Mouse (Mus musculus): ENCODE measurements at regions not wholly inside any gene's neighbourhood (a gene's known extent, or its start where the extent isn't known, plus 50 kb on each side); places are given as distances from the start of the nearest gene placed in this dataset.
A peak's percentile ranks its signal among the peaks of the same experiment; 100 is the strongest.

- Histone ChIP-seq H3K4me3 (replicated peaks; ENCODE audit: low read length) (no peak overlapping the region), H3K4me2 (ENCODE audit: low read length) (no peak overlapping the region), H3K4me1 (replicated peaks; ENCODE audit: control insufficient read depth, insufficient read depth, low read length) (no peaks in the 10 kb centered on the region; the same call in 1 of the 2 replicates), H3K36me3 (ENCODE audit: control insufficient read depth, insufficient read depth) (no peaks in the 10 kb centered on the region), H3K27me3 (replicated peaks; ENCODE audit: control insufficient read depth, insufficient read depth, low read length) (no peaks in the 10 kb centered on the region), H3K9me3 (ENCODE audit: control insufficient read depth, low read length) (no peaks in the 10 kb centered on the region), H3K9ac (replicated peaks; ENCODE audit: low read depth, low read length) (no peak overlapping the region), H3K27ac (ENCODE audit: low read length) (no peak overlapping the region)
- no peak for ATAC-seq
- 89% methylated on average over 6 of the region's 6 CpGs for WGBS
Observed at GRCm38 (mm10) chr13:57365096-57365495, 469.3 kb upstream of the Trpc7 start.

- Histone ChIP-seq H3K36me3 (ENCODE audit: control insufficient read depth, insufficient read depth) (no peaks in the 10 kb centered on the region), H3K27me3 (replicated peaks; ENCODE audit: control insufficient read depth, insufficient read depth, low read length) (no peaks in the 10 kb centered on the region), H3K9ac (replicated peaks; ENCODE audit: low read depth, low read length) (no peak overlapping the region), H3K9me3 (ENCODE audit: control insufficient read depth, low read length) (no peaks in the 10 kb centered on the region), H3K4me2 (ENCODE audit: low read length) (no peak overlapping the region), H3K4me3 (replicated peaks; ENCODE audit: low read length) (no peak overlapping the region), H3K27ac (ENCODE audit: low read length) (no peak overlapping the region), H3K4me1 (replicated peaks; ENCODE audit: control insufficient read depth, insufficient read depth, low read length) (no peaks in the 10 kb centered on the region; the same call in 1 of the 2 replicates)
- WGBS: 92% methylated on average over 2 of the region's 2 CpGs
- ATAC-seq: no peak
Observed at GRCm38 (mm10) chr13:57364396-57364795, 468.6 kb upstream of the Trpc7 start.

- no peak overlapping the region for H3K9ac ChIP-seq (replicated peaks; ENCODE audit: low read depth, low read length)
- no peak overlapping the region for H3K4me2 ChIP-seq (ENCODE audit: low read length)
- H3K4me1 ChIP-seq (replicated peaks; ENCODE audit: control insufficient read depth, insufficient read depth, low read length): no peaks in the 10 kb centered on the region; the same call in 1 of the 2 replicates
- H3K36me3 ChIP-seq (ENCODE audit: control insufficient read depth, insufficient read depth): no peaks in the 10 kb centered on the region
- 4% methylated on average over 6 of the region's 6 CpGs for WGBS
- no peak overlapping the region for H3K27ac ChIP-seq (ENCODE audit: low read length)
- no peak for ATAC-seq
- H3K4me3 ChIP-seq (replicated peaks; ENCODE audit: low read length): no peak overlapping the region
- H3K27me3 ChIP-seq (replicated peaks; ENCODE audit: control insufficient read depth, insufficient read depth, low read length): no peaks in the 10 kb centered on the region
- no peaks in the 10 kb centered on the region for H3K9me3 ChIP-seq (ENCODE audit: control insufficient read depth, low read length)
Observed at GRCm38 (mm10) chr13:57362563-57362962, 466.8 kb upstream of the Trpc7 start.

GRCm38 (mm10) chr13:57361286-57361685 is 465.5 kb upstream of the Trpc7 start:
- Histone ChIP-seq H3K4me3 (replicated peaks; ENCODE audit: low read length) (no peak overlapping the region), H3K9me3 (ENCODE audit: control insufficient read depth, low read length) (no peaks in the 10 kb centered on the region), H3K9ac (replicated peaks; ENCODE audit: low read depth, low read length) (no peak overlapping the region), H3K27me3 (replicated peaks; ENCODE audit: control insufficient read depth, insufficient read depth, low read length) (no peaks in the 10 kb centered on the region), H3K36me3 (ENCODE audit: control insufficient read depth, insufficient read depth) (no peaks in the 10 kb centered on the region), H3K4me1 (replicated peaks; ENCODE audit: control insufficient read depth, insufficient read depth, low read length) (no peaks in the 10 kb centered on the region; the same call in 1 of the 2 replicates), H3K4me2 (ENCODE audit: low read length) (no peak overlapping the region), H3K27ac (ENCODE audit: low read length) (no peak overlapping the region)
- 89% methylated on average over 7 of the region's 7 CpGs for WGBS
- ATAC-seq: no peak

- H3K4me1 ChIP-seq (replicated peaks; ENCODE audit: control insufficient read depth, insufficient read depth, low read length): peaks cover 10% of the 10 kb centered on the region
- no peak overlapping the region for H3K4me3 ChIP-seq (replicated peaks; ENCODE audit: low read length)
- no peaks in the 10 kb centered on the region for H3K36me3 ChIP-seq (ENCODE audit: control insufficient read depth, insufficient read depth)
- no peak overlapping the region for H3K4me2 ChIP-seq (ENCODE audit: low read length)
- ATAC-seq: no peak
- 67% methylated on average over 7 of the region's 7 CpGs for WGBS
- H3K27me3 ChIP-seq (replicated peaks; ENCODE audit: control insufficient read depth, insufficient read depth, low read length): no peaks in the 10 kb centered on the region
- no peak overlapping the region for H3K27ac ChIP-seq (ENCODE audit: low read length)
- no peak overlapping the region for H3K9ac ChIP-seq (replicated peaks; ENCODE audit: low read depth, low read length)
- no peaks in the 10 kb centered on the region for H3K9me3 ChIP-seq (ENCODE audit: control insufficient read depth, low read length)
Observed at GRCm38 (mm10) chr13:57354606-57355005, 458.8 kb upstream of the Trpc7 start.

GRCm38 (mm10) chr13:57353976-57354375 is 458.2 kb upstream of the Trpc7 start:
- Histone ChIP-seq H3K4me1 (replicated peaks; ENCODE audit: control insufficient read depth, insufficient read depth, low read length) (peaks cover 10% of the 10 kb centered on the region), H3K9me3 (ENCODE audit: control insufficient read depth, low read length) (no peaks in the 10 kb centered on the region), H3K9ac (replicated peaks; ENCODE audit: low read depth, low read length) (no peak overlapping the region), H3K27ac (ENCODE audit: low read length) (no peak overlapping the region), H3K27me3 (replicated peaks; ENCODE audit: control insufficient read depth, insufficient read depth, low read length) (no peaks in the 10 kb centered on the region), H3K36me3 (ENCODE audit: control insufficient read depth, insufficient read depth) (no peaks in the 10 kb centered on the region), H3K4me2 (ENCODE audit: low read length) (no peak overlapping the region), H3K4me3 (replicated peaks; ENCODE audit: low read length) (no peak overlapping the region)
- WGBS: 23% methylated on average over 3 of the region's 3 CpGs
- ATAC-seq: no peak

GRCm38 (mm10) chr13:57350828-57351227 is 455.0 kb upstream of the Trpc7 start:
- Histone ChIP-seq H3K36me3 (ENCODE audit: control insufficient read depth, insufficient read depth) (no peaks in the 10 kb centered on the region), H3K27me3 (replicated peaks; ENCODE audit: control insufficient read depth, insufficient read depth, low read length) (no peaks in the 10 kb centered on the region), H3K9me3 (ENCODE audit: control insufficient read depth, low read length) (no peaks in the 10 kb centered on the region), H3K4me1 (replicated peaks; ENCODE audit: control insufficient read depth, insufficient read depth, low read length) (peaks cover 10% of the 10 kb centered on the region), H3K27ac (ENCODE audit: low read length) (no peak overlapping the region), H3K4me2 (ENCODE audit: low read length) (no peak overlapping the region), H3K4me3 (replicated peaks; ENCODE audit: low read length) (no peak overlapping the region), H3K9ac (replicated peaks; ENCODE audit: low read depth, low read length) (no peak overlapping the region)
- WGBS: 85% methylated on average over 2 of the region's 2 CpGs
- no peak for ATAC-seq

- 12% methylated on average over 6 of the region's 6 CpGs for WGBS
- no peak for ATAC-seq
- H3K9ac ChIP-seq (replicated peaks; ENCODE audit: low read depth, low read length): no peak overlapping the region
Observed at GRCm38 (mm10) chr13:57338676-57339075, 442.9 kb upstream of the Trpc7 start.

GRCm38 (mm10) chr13:57336596-57336995 is 440.8 kb upstream of the Trpc7 start:
- H3K36me3 ChIP-seq (ENCODE audit: control insufficient read depth, insufficient read depth): no peaks in the 10 kb centered on the region
- no peaks in the 10 kb centered on the region for H3K27me3 ChIP-seq (replicated peaks; ENCODE audit: control insufficient read depth, insufficient read depth, low read length)
- H3K4me2 ChIP-seq (ENCODE audit: low read length): no peak overlapping the region
- H3K9me3 ChIP-seq (ENCODE audit: control insufficient read depth, low read length): peaks cover 2% of the 10 kb centered on the region; the same call in 1 of the 2 replicates
- ATAC-seq: no peak
- H3K4me1 ChIP-seq (replicated peaks; ENCODE audit: control insufficient read depth, insufficient read depth, low read length): peaks cover 10% of the 10 kb centered on the region
- 42% methylated on average over 8 of the region's 8 CpGs for WGBS
- H3K9ac ChIP-seq (replicated peaks; ENCODE audit: low read depth, low read length): no peak overlapping the region
- no peak overlapping the region for H3K4me3 ChIP-seq (replicated peaks; ENCODE audit: low read length)
- no peak overlapping the region for H3K27ac ChIP-seq (ENCODE audit: low read length)

More at GRCm38 (mm10) chr13:57338676-57339075, 442.9 kb upstream of the Trpc7 start:
- no peaks in the 10 kb centered on the region for H3K36me3 ChIP-seq (ENCODE audit: control insufficient read depth, insufficient read depth)
- H3K4me1 ChIP-seq (replicated peaks; ENCODE audit: control insufficient read depth, insufficient read depth, low read length): peaks cover 10% of the 10 kb centered on the region
- H3K27ac ChIP-seq (ENCODE audit: low read length): no peak overlapping the region
- H3K9me3 ChIP-seq (ENCODE audit: control insufficient read depth, low read length): peaks cover 2% of the 10 kb centered on the region; the same call in 1 of the 2 replicates
- no peaks in the 10 kb centered on the region for H3K27me3 ChIP-seq (replicated peaks; ENCODE audit: control insufficient read depth, insufficient read depth, low read length)
- peak overlapping the region; percentile 26; the same call in 1 of the 2 replicates for H3K4me2 ChIP-seq (ENCODE audit: low read length)
- no peak overlapping the region for H3K4me3 ChIP-seq (replicated peaks; ENCODE audit: low read length)

- Histone ChIP-seq H3K9ac (replicated peaks; ENCODE audit: low read depth, low read length) (no peak overlapping the region), H3K27me3 (replicated peaks; ENCODE audit: control insufficient read depth, insufficient read depth, low read length) (no peaks in the 10 kb centered on the region), H3K27ac (ENCODE audit: low read length) (no peak overlapping the region), H3K9me3 (ENCODE audit: control insufficient read depth, low read length) (peaks cover 2% of the 10 kb centered on the region; the same call in 1 of the 2 replicates), H3K4me1 (replicated peaks; ENCODE audit: control insufficient read depth, insufficient read depth, low read length) (peaks cover under 1% of the 10 kb centered on the region; the same call in 1 of the 2 replicates), H3K4me3 (replicated peaks; ENCODE audit: low read length) (no peak overlapping the region), H3K36me3 (ENCODE audit: control insufficient read depth, insufficient read depth) (no peaks in the 10 kb centered on the region), H3K4me2 (ENCODE audit: low read length) (no peak overlapping the region)
- 90% methylated on average over 5 of the region's 5 CpGs for WGBS
- no peak for ATAC-seq
Observed at GRCm38 (mm10) chr13:57332976-57333375, 437.2 kb upstream of the Trpc7 start.
